Mouse (Mus musculus) MEL (cell line): Measurements from ENCODE around the gene Copg1. TPM values are rescaled to one million over a fixed set of nuclear protein-coding genes. Genes with fewer than 3 reads are reported as not detected.

ENCODE experiments used
- DNase-seq: peaks from one replicate; pipeline ENCODE4 v3.0.0; 2011; ENCODE audit warnings: low read depth, low spot score
- H3K27ac ChIP-seq: 2 replicates; pipeline ENCODE4 v1.5.1; 2012; ENCODE audit warnings: low read depth, mild to moderate bottlenecking, control low read depth, low read length, moderate library complexity; ENCODE audit not compliant: control insufficient read depth
- H3K27me3 ChIP-seq, 2 experiments: fragments of 150-350 bp in 1 of 2; sonication (generic) in 1 of 2; 2 replicates each; pipeline ENCODE4 v1.6.1; 2012; ENCODE audit warnings: low read length in 2 of 2, mild to moderate bottlenecking in 2 of 2, improper control_type of control experiment in 1 of 2, moderate library complexity in 1 of 2; ENCODE audit not compliant: insufficient read depth in 2 of 2, control insufficient read depth in 1 of 2
- H3K36me3 ChIP-seq, 2 experiments: 2 replicates each; pipeline ENCODE4 v1.6.1; 2012 to 2014; ENCODE audit warnings: low read length in 2 of 2, improper control_type of control experiment in 1 of 2, inconsistent platforms in 1 of 2, mild to moderate bottlenecking in 1 of 2; ENCODE audit not compliant: insufficient read depth in 2 of 2, control insufficient read depth in 1 of 2
- H3K4me1 ChIP-seq, 2 experiments: fragments of 150-350 bp in 1 of 2; sonication (generic) in 1 of 2; 2 replicates each; pipeline ENCODE4 v1.6.1; 2012; ENCODE audit warnings: low read length in 2 of 2, improper control_type of control experiment in 1 of 2, mild to moderate bottlenecking in 1 of 2; ENCODE audit not compliant: insufficient read depth in 2 of 2, control insufficient read depth in 1 of 2
- H3K4me3 ChIP-seq, 2 experiments: fragments of 150-350 bp in 1 of 2; sonication (generic) in 1 of 2; 2 replicates each; pipeline ENCODE4 v1.5.1; 2012; ENCODE audit warnings: low read depth in 2 of 2, low read length in 2 of 2, mild to moderate bottlenecking in 2 of 2, moderate library complexity in 2 of 2, control low read depth in 1 of 2, improper control_type of control experiment in 1 of 2; ENCODE audit not compliant: control insufficient read depth in 1 of 2, insufficient read depth in 1 of 2
- H3K79me2 ChIP-seq: 2 replicates; pipeline ENCODE4 v1.6.1; 2012; ENCODE audit warnings: mild to moderate bottlenecking, low read length, moderate library complexity; ENCODE audit not compliant: control insufficient read depth, poor library complexity, insufficient read depth
- H3K9ac ChIP-seq: 2 replicates; pipeline ENCODE4 v1.6.1; 2012; ENCODE audit warnings: low read depth, mild to moderate bottlenecking, control low read depth, low read length, moderate library complexity; ENCODE audit not compliant: control insufficient read depth, poor library complexity, severe bottlenecking
- H3K9me3 ChIP-seq: fragments of 150-350 bp; sonication (generic); replicated peaks from 2 replicates; pipeline ENCODE4 v1.6.1; 2012; ENCODE audit warnings: mild to moderate bottlenecking, low read length, improper control_type of control experiment, moderate library complexity; ENCODE audit not compliant: insufficient read depth
- CHD1 ChIP-seq: IDR thresholded peaks from 2 replicates; pipeline ENCODE4 v1.6.1; 2012; ENCODE audit warnings: low read depth, mild to moderate bottlenecking, inconsistent platforms, low read length, improper control_type of control experiment
- CHD2 ChIP-seq: IDR thresholded peaks from 2 replicates; pipeline ENCODE4 v1.6.1; 2011; ENCODE audit warnings: low read length, improper control_type of control experiment
- CTCF ChIP-seq, 3 experiments: IDR thresholded peaks in 2 of 3; conservative IDR thresholded peaks in 1 of 3; 2 replicates each; pipeline ENCODE4 v1.5.1; 2011 to 2012; ENCODE audit warnings: low read length in 3 of 3, low read depth in 2 of 3, mild to moderate bottlenecking in 2 of 3, improper control_type of control experiment in 1 of 3, inconsistent platforms in 1 of 3, mixed read lengths in 1 of 3, moderate library complexity in 1 of 3; ENCODE audit not compliant: control insufficient read depth in 1 of 3, insufficient read depth in 1 of 3, poor library complexity in 1 of 3, severe bottlenecking in 1 of 3
- E2F4 ChIP-seq: IDR thresholded peaks from 2 replicates; pipeline ENCODE4 v1.6.1; 2011; ENCODE audit warnings: low read depth, low read length, improper control_type of control experiment, borderline replicate concordance
- EP300 ChIP-seq, 2 experiments: IDR thresholded peaks; 2 replicates each; pipeline ENCODE4 v1.6.1; 2011; ENCODE audit warnings: improper control_type of control experiment in 2 of 2, low read length in 2 of 2, low read depth in 1 of 2, mild to moderate bottlenecking in 1 of 2
- ETS1 ChIP-seq: IDR thresholded peaks from 2 replicates; pipeline ENCODE4 v1.6.1; 2012; ENCODE audit warnings: low read depth, mild to moderate bottlenecking, inconsistent platforms, low read length, improper control_type of control experiment, moderate library complexity
- GABPA ChIP-seq: IDR thresholded peaks from 2 replicates; pipeline ENCODE4 v1.6.1; 2012; ENCODE audit warnings: low read depth, mild to moderate bottlenecking, inconsistent platforms, low read length, improper control_type of control experiment, moderate library complexity
- KAT2A ChIP-seq: conservative IDR thresholded peaks from 2 replicates; pipeline ENCODE4 v1.6.1; 2012; ENCODE audit warnings: low read depth, low read length, improper control_type of control experiment, inconsistent platforms
- MAX ChIP-seq: IDR thresholded peaks from 2 replicates; pipeline ENCODE4 v1.6.1; 2011; ENCODE audit warnings: low read length, improper control_type of control experiment
- MYB ChIP-seq: IDR thresholded peaks from 2 replicates; pipeline ENCODE4 v1.6.1; 2011; ENCODE audit warnings: mild to moderate bottlenecking, low read depth, low read length, improper control_type of control experiment
- NELFE ChIP-seq: IDR thresholded peaks from 2 replicates; pipeline ENCODE4 v1.6.1; 2011; ENCODE audit warnings: low read depth, low read length, improper control_type of control experiment
- POLR2A ChIP-seq, 2 experiments: IDR thresholded peaks; 2 replicates each; pipeline ENCODE4 v1.6.1; 2011 to 2012; ENCODE audit warnings: low read length in 2 of 2, mild to moderate bottlenecking in 2 of 2, control low read depth in 1 of 2, improper control_type of control experiment in 1 of 2, low read depth in 1 of 2, moderate library complexity in 1 of 2; ENCODE audit not compliant: control insufficient read depth in 1 of 2, insufficient read depth in 1 of 2, poor library complexity in 1 of 2
- POLR2AphosphoS2 ChIP-seq: IDR thresholded peaks from 2 replicates; pipeline ENCODE4 v1.6.1; 2011; ENCODE audit warnings: low read length, improper control_type of control experiment
- POLR2AphosphoS5 ChIP-seq: IDR thresholded peaks from 2 replicates; pipeline ENCODE4 v1.6.1; 2012; ENCODE audit warnings: low read depth, borderline replicate concordance, mild to moderate bottlenecking, inconsistent platforms, low read length, moderate library complexity, mixed read lengths
- RCOR1 ChIP-seq: IDR thresholded peaks from 2 replicates; pipeline ENCODE4 v1.6.1; 2012; ENCODE audit warnings: low read depth, mild to moderate bottlenecking, inconsistent platforms, low read length, improper control_type of control experiment
- SIN3A ChIP-seq: IDR thresholded peaks from 2 replicates; pipeline ENCODE4 v1.6.1; 2012; ENCODE audit warnings: low read length, improper control_type of control experiment, inconsistent platforms
- TAL1 ChIP-seq: IDR thresholded peaks from 2 replicates; pipeline ENCODE4 v1.6.1; 2012; ENCODE audit warnings: mild to moderate bottlenecking, inconsistent platforms, low read length, moderate library complexity, mixed read lengths
- TCF12 ChIP-seq: IDR thresholded peaks from 2 replicates; pipeline ENCODE4 v1.6.1; 2014; ENCODE audit warnings: low read depth, mild to moderate bottlenecking, inconsistent platforms, low read length, improper control_type of control experiment, moderate library complexity
- USF2 ChIP-seq, 2 experiments: IDR thresholded peaks; 2 replicates each; pipeline ENCODE4 v1.6.1; 2011 to 2012; ENCODE audit warnings: improper control_type of control experiment in 2 of 2, low read length in 2 of 2, borderline replicate concordance in 1 of 2, inconsistent platforms in 1 of 2, low read depth in 1 of 2, mild to moderate bottlenecking in 1 of 2; ENCODE audit not compliant: insufficient read depth in 1 of 2
- ZKSCAN1 ChIP-seq: IDR thresholded peaks from 2 replicates; pipeline ENCODE4 v1.6.1; 2012; ENCODE audit warnings: low read depth, mild to moderate bottlenecking, inconsistent platforms, low read length, improper control_type of control experiment, moderate library complexity
- ZMIZ1 ChIP-seq: IDR thresholded peaks from 2 replicates; pipeline ENCODE4 v1.6.1; 2012; ENCODE audit warnings: low read depth, mild to moderate bottlenecking, inconsistent platforms, low read length, improper control_type of control experiment, moderate library complexity
- polyA plus RNA-seq, 2 experiments: library from polyadenylated mRNA; stranded (reverse) in 1 of 2; unstranded in 1 of 2; fragments of >175 nt in 1 of 2; fragments of >200 nt in 1 of 2; gene quantifications; 2 replicates each; pipeline versions ENCODE4 v1.2.1 to v1.2.4; 2012; ENCODE audit warnings: low replicate concordance in 2 of 2, low read depth in 1 of 2; ENCODE audit not compliant: insufficient read length in 2 of 2, insufficient read depth in 1 of 2, missing spikeins in 1 of 2
- total RNA-seq: library from RNA; depleted of rRNA; stranded (reverse); fragments of 300-350 nt; gene quantifications from 2 replicates; pipeline ENCODE4 v1.2.3, GENCODE M21; 2012

Copg1 gene
- total and polyA plus RNA-seq, 3 experiments: 83.1 to 681 (median 117) TPM

DNA sequence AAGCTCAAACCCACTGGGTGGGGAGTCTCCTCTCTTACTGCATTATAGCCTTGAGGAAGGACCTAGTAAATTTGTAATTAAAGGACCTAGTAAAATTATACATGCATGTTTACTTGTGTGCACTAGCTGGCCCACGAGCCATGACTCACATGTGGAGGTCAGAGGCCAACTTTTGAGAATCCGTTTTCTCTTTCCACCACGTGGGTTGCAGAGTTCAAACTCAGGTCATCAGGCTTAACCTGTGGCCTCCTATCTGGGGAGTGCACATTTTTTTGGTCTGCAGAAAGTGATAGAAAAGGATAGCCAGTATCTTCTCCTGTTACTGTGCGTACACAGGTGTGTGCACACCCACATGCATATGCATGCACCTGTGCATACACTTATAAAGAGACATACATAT, 8.6 kb upstream of the Copg1 start:
- H3K79me2 ChIP-seq: no peaks in the 10 kb centered on the region
- no peak overlapping the region for H3K4me3 ChIP-seq
- TF ChIP-seq CHD2: no peak
- no peak for TF ChIP-seq NELFE
- TF ChIP-seq TAL1: peak; percentile 6; the same call in 1 of the 2 replicates
- no peak for TF ChIP-seq ZMIZ1
- no peak for TF ChIP-seq GABPA
- TF ChIP-seq EP300 (IDR thresholded peaks at IDR 0.05; ENCODE audit: low read depth in 1 of 2, low read length in 2 of 2): peak in 1 of 2 experiments; percentile 20; a peak in 1 of 4 replicates
- no peak for TF ChIP-seq USF2 (IDR thresholded peaks at IDR 0.05; ENCODE audit: borderline replicate concordance in 1 of 2, insufficient read depth in 1 of 2, low read depth in 1 of 2, low read length in 2 of 2)
- peak; percentile 44; the same call in 1 of the 2 replicates for TF ChIP-seq TCF12
- TF ChIP-seq ZKSCAN1: no peak
- no peak for TF ChIP-seq KAT2A
- no peak for TF ChIP-seq MYB
- no peak for TF ChIP-seq POLR2AphosphoS5
- peak; percentile 33; the same call in 1 of the 2 replicates for TF ChIP-seq MAX
- no peak for TF ChIP-seq CHD1
- no peak overlapping the region for H3K9ac ChIP-seq
- H3K36me3 ChIP-seq: no peaks in the 10 kb centered on the region
- peaks cover 3 to 7% of the 10 kb centered on the region in 2 experiments; a peak in 3 of 4 replicates for H3K4me1 ChIP-seq
- H3K27ac ChIP-seq: no peak overlapping the region
- peaks cover 0 to 2% of the 10 kb centered on the region in 2 experiments; a peak in 2 of 4 replicates for H3K27me3 ChIP-seq
- DNase-seq: no peak
- H3K9me3 ChIP-seq: no peaks in the 10 kb centered on the region

DNA sequence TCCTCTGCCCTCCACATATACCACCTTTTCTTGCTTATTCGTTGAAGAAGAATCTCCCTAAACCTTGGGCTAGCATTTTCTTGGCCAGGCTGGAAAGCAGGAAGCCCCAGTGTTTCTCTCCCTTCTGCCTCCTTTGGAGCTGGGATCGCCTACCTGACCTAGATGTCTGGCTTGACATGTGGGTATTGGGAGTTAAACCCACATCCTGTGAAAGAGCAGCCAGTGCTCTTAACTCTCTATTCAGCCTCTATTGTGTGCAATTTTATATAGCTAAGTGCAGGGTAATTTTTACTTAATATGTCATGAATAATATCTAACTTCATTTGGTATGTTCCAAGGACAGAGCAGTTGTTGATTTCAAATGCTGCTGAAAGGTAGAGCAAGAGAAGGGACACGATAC, 8.0 kb upstream of the Copg1 start:
- H3K4me3 ChIP-seq: no peak overlapping the region
- peaks cover 3 to 7% of the 10 kb centered on the region in 2 experiments; a peak in 3 of 4 replicates for H3K4me1 ChIP-seq
- H3K9me3 ChIP-seq: no peaks in the 10 kb centered on the region
- no peak overlapping the region for H3K9ac ChIP-seq
- TF ChIP-seq SIN3A: no peak
- TF ChIP-seq RCOR1: no peak
- no peak for TF ChIP-seq MAX
- TF ChIP-seq NELFE: no peak
- no peak for TF ChIP-seq CTCF (IDR thresholded peaks at IDR 0.05 in 2 of 3, conservative IDR thresholded peaks at IDR 0.05 in 1 of 3; ENCODE audit: control insufficient read depth in 1 of 3, insufficient read depth in 1 of 3, low read depth in 2 of 3, low read length in 3 of 3, poor library complexity in 1 of 3, severe bottlenecking in 1 of 3)
- no peak for TF ChIP-seq POLR2A (IDR thresholded peaks at IDR 0.05; ENCODE audit: control insufficient read depth in 1 of 2, insufficient read depth in 1 of 2, low read depth in 1 of 2, low read length in 2 of 2, poor library complexity in 1 of 2)
- no peak for TF ChIP-seq TCF12
- TF ChIP-seq ETS1: no peak
- no peak for TF ChIP-seq E2F4
- TF ChIP-seq POLR2AphosphoS2: no peak
- no peaks in the 10 kb centered on the region for H3K79me2 ChIP-seq
- no peaks in the 10 kb centered on the region for H3K36me3 ChIP-seq
- no peak overlapping the region for H3K27ac ChIP-seq
- peaks cover 0 to 2% of the 10 kb centered on the region in 2 experiments; a peak in 2 of 4 replicates for H3K27me3 ChIP-seq
- DNase-seq: no peak
